Mouse (Mus musculus): ENCODE data around the gene Slc31a1.

Gene Slc31a1

GRCm38 (mm10) chr4:62408601-62409282 lies 48.2 kb downstream of the Slc31a1 start, which contains the start of the genes Cdc26 and Prpf4:
Cdc26 (minus strand) TSS chr4:62408642.
Prpf4 (plus strand) TSS chr4:62408797.
- DNase-seq = peak; percentile 97

GRCm38 (mm10) chr4:62409615-62410014 lies 49.1 kb downstream of the Slc31a1 start:
- no peak for DNase-seq

DNA sequence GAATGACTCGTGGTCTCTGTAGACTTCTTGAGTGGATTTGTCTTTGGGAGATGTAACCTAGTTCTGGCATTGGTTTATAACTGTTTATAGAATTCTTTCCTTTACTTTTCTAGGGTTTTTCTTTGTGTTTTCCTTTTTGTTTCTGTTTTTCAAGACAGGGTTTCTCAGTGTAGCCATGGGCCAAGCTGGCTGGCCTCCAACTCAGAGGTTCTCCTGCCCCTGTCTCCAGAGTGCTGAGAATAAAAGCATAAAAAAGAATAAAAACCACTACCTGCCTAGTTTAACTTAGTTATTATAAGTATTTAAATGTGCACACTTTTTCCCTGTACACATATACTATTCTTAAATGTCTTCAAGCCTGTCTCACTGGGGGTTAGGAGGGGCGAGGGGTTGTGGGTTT lies 49.8 kb downstream of the Slc31a1 start:
- DNase-seq = no peak

DNA sequence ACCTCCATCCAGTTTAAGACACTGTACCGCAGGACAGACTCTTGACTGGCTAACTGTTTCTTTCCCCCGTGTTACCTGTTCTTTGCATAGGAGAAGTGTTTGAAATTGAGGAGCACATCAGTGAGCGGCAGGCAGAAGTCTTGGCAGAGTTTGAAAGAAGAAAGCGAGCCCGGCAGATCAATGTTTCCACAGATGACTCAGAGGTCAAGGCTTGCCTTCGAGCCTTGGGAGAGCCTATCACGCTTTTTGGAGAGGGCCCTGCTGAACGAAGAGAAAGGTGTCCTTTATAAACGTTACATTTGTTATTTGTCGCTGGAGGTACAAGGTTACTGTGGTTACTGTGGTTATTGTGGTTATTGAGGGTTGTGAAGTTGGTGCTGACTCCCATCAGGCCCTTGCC lies 51.1 kb downstream of the Slc31a1 start:
- no peak for DNase-seq

DNA sequence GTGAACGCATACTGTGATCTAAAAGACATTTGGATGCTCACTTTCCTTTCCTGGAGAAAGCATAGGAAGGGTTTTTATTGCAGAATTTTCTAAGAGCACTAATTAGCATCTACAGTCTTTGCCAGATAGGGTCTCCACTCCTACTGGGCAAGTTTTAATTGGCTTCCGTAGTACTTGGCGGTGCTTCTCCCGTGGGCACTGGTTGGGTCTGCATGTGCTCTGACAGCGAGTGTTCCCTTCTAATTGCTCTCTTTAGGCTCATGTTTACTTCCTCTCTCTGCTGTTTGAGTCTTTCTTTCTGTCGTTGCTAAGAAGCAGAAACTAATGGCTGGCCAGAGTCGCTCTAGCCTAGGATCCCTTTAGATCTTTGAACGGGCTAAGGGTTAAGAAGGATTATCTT lies 57.9 kb downstream of the Slc31a1 start:
- DNase-seq = no peak

DNA sequence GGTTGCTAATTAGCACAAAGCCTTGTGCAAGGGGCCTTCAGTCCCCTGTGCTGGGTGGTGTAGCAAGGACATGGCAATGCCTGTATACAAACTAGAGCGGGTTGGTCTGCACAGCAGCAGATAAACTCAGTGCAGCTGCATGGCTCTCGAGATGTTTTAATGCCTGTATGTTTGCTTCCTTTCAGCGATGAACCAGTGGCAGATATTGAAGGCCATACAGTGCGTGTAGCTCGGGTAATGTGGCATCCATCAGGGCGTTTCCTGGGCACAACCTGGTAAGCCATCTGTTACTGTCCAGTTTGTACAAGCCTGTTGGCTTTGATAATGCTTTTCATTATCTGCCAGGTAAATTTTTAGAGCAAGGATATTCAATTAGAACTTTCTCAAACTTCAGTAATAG lies 58.6 kb downstream of the Slc31a1 start:
- no peak for DNase-seq

DNA sequence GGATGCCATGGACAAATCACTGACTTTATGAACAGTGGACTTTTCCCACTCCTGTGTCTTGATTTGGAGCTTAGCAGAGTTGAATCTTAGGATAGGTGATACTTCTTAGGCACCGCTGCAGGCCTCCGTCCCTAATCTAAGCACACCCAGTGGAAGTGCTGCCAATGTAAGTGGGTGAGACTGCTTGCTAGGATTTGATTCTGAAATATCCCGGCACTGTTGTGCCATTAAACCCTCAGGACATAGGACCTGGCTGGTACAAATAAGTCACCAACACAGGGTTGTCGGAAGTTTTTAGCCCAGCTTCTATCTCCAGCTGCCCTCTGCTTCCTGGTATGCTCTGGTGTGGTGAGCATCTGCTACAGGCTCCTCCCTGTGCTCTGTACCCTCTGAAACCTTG lies 65.4 kb downstream of the Slc31a1 start:
- no peak for DNase-seq

DNA sequence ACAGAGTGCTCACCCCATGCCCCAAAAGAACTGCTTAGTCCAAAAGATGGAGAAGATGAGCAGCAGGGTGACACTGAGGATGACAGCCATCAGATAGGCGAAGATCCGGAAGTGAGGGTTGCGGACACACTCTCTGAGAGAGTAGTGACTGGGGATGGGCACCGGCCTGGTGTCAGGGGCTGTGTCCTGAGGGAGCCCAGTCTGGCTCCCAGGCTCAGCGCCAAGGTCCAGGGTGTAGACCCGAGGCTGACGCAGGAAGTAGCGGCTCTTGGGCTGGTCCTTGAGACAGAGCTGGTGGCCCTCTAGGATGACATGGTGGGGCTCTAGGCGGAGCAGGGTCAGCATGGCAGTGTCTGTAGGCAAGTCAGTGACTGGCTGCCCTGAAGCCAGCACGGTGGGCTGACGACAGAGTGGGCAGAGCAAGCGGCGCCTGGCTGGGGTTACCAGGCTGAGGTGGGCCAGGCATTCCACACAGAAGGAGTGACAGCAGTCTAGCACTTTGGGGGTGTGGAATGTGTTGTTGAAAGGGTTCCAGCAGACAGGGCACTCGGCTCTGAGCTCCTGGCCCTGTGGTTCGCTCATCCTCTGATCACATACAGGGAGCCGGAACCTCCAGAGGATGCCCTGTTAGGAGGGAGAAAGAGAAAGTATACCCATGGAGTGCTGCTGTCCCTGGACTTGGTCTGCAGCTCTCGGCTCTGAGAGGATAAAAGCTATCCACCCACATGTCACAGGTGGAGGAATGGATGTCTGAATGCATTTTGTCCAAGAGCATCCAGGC lies 67.6 kb downstream of the Slc31a1 start:
- no peak for DNase-seq

- DNase-seq = no peak
Observed at GRCm38 (mm10) chr4:62429616-62430015, 69.1 kb downstream of the Slc31a1 start.

DNA sequence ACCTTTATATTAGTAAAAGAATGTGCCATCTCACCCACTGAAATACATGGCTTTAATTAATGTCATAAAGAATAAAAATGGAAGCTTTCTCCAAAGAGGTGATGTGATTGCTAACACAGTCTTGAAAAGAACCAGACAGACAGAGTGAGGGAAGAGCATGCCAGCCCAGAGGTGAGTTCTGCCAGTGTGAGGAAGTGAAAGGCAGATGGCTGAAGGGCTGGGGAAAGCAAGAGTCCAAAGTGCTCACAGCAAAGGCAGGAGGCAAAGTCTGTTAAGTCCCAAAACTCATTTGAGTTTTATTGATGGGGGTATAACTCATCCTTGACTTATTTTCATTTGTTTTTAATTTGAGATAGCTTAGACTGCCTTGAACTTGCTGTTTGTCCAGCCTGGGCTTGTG lies 70.2 kb downstream of the Slc31a1 start:
- no peak for DNase-seq

DNA sequence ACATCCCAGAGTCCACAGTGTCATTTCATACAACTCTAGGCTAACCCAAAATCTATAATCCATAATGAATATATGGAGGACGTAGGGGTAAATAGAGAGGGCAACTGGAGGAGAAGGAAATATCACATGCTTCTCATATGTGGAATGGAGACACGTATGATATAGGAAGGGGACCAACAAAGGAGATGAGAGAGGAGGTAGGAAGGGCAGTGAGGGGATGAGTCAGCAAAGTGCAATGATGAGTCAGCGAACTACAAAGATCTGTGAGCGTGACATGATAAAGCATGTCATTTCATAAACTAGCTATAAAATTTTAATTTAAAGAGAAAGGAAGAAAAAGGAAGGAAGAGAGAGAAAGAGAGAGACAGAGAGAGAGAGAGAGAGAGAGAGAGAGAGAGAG lies 71.0 kb downstream of the Slc31a1 start:
- DNase-seq = no peak

DNA sequence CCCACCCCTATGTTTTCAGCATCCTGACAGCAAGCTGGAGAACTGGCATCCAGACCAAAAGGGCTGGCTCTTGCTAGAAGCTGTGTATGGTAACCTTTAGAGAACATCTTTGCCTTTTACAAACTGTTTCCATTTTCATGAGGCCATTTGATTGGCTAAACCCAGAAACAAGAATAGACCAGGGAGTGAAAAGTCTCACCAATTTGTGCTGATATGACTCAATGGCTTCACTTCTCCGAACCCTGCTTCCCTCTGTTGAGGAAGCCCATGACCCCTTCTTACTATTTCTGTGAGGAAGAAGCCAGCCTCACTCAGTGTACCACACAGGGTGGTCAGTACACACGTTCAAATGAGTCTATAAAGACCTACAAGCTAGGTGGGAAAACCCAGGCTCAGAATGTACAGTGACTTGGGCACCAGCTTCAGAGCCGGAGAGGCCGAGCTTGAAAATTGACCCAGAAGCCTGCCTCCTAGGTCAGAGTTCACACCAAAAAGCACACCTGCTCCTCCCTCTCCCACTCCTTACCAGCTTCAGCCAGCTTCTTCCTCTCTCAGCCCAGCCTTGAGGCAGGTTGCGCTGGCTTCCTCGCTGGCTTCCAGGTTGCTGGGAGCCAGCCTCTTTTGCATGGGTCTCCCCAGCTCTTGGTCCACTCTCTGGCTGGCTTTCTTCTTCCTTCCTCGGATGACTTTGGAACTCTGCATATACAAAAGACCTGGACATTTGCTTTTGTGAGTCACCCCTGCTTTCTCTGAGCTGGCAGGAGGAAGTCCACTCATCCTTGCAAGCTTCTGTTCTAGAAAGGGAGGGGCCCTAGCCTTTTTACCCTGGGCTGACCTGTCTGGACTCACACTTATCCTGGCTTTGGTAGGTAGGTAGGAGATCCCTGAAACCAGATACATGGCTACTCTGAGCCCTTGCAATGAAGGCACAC lies 73.7 kb downstream of the Slc31a1 start:
- DNase-seq = no peak

GRCm38 (mm10) chr4:62435081-62435480 lies 74.6 kb downstream of the Slc31a1 start, which contains the start of gene Rnf183:
Rnf183 (minus strand) TSS chr4:62435252.
- DNase-seq = no peak

GRCm38 (mm10) chr4:62437256-62437778 lies 76.8 kb downstream of the Slc31a1 start:
- no peak for DNase-seq

- no peak for DNase-seq
Observed at GRCm38 (mm10) chr4:62437871-62438270, 77.3 kb downstream of the Slc31a1 start.

DNA sequence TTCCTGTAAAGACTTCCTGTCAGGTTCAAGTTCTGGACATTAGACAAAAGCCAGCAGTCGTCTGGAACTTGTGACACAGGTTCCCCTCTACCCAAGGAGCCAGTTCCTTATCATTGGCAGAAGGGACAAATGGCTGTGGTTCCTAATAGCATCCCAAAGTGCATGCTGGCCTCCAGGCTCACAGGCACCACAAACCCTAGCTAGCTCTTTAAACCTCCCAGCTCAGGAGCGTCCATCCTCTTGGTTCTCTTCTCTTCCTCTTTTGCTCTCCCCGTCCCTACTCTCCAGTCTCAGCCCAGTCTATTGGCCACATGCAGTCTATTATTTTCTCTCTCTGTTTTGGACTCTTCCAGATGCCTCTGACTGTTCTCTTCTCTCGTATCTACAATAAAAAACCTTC lies 79.3 kb downstream of the Slc31a1 start:
- no peak for DNase-seq

DNA sequence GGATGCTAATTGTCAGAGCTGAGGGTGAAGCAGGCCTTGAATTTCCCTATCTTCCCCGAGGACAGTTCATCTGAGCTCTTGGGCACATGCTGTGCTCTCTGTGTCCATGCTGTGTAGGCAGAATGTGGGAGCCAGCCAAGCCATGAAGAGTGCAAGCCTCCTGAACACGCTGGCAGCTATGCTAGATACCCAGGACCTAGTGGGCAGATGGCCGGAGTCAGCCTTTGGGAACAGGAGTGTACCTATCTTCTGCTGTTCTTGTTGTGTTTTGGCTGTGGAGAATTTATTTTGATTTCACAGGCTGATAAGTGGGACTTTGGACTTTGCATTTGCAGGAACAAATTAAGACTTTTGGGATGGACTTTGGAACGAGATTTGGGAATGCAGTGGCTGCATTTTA lies 80.0 kb downstream of the Slc31a1 start:
- DNase-seq = no peak

GRCm38 (mm10) chr4:62440986-62441385 lies 80.5 kb downstream of the Slc31a1 start:
- DNase-seq = no peak

All from right cerebral cortex, postnatal 14 days (tissue).